Mouse (Mus musculus) megakaryocyte, embryonic 14.5 days (primary cell): ENCODE data around the gene Traf5. TPM values are rescaled to one million over a fixed set of nuclear protein-coding genes. Genes with fewer than 3 reads are reported as not detected.
A peak's percentile ranks its signal among the peaks of the same experiment; 100 is the strongest.

Experiments used
- H3K27me3 ChIP-seq: replicated peaks from 2 replicates; pipeline ENCODE3; 2012; ENCODE audit warnings: inconsistent platforms
- H3K36me3 ChIP-seq: replicated peaks from 2 replicates; pipeline ENCODE3; 2012; ENCODE audit warnings: low read length, inconsistent platforms, mixed read lengths
- H3K4me1 ChIP-seq: 2 replicates; pipeline ENCODE4 v1.6.1; 2012; ENCODE audit warnings: inconsistent platforms
- H3K4me3 ChIP-seq: replicated peaks from 2 replicates; pipeline ENCODE3; 2012; ENCODE audit warnings: moderate library complexity, mild to moderate bottlenecking, inconsistent platforms
- H3K9me3 ChIP-seq: 2 replicates; pipeline ENCODE4 v1.6.1; 2012; ENCODE audit warnings: inconsistent platforms
- FLI1 ChIP-seq: IDR thresholded peaks from 2 replicates; pipeline ENCODE4 v1.6.1; 2012; ENCODE audit warnings: low read length, inconsistent platforms, mixed read lengths
- GATA1 ChIP-seq: IDR thresholded peaks from 3 replicates; pipeline ENCODE4 v1.6.1; 2012; ENCODE audit warnings: mixed read lengths, low read length, inconsistent platforms, borderline replicate concordance
- polyA plus RNA-seq: library from polyadenylated mRNA; stranded (reverse); fragments of >175 nt; gene quantifications from 2 replicates; pipeline ENCODE4 v1.2.3, GENCODE M21; 2012; ENCODE audit warnings: low replicate concordance; ENCODE audit not compliant: insufficient read depth

The Traf5 gene
- polyA plus RNA-seq, 1 experiment: 8.2 TPM

DNA sequence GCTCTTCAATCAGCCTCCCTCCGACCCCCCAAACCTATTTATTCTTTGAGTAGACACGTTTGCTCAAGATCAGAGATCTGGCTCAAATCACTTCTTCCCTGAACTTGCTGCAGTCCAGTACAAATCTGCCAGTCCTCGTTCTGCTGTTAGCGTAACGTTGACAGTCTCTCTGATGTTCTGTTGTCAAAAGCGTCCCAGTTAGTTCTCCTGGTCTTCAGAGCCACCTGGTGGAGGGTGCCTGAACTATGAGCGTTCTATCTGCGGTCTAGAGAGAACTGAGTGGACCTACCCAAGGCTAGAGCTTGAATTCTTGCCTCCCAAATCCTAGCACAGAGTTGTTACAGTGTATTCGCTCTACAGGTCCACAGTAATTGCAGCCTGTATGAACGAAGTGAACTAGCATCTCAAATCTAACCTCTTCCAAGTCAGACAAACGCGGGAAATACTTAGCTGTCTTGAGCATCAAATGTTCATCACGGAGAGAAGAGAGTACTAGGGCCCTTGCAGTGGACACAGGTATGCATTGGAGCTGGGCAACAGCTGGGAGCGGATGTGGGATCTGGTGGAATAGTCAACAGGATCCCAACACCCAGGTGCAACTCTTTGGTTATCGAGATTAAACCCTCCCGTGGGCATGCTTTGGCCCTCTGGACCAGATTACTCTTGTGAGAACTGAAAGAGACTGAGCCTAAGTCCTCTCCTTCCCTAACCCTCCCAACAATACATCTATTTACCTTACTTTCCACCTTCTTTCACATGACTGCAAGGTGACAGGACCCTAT is 711 bp upstream of the Traf5 start:
- Histone ChIP-seq H3K36me3 (peaks cover 33% of the 10 kb centered on the region), H3K9me3 (no peaks in the 10 kb centered on the region), H3K4me1 (peaks cover 50% of the 10 kb centered on the region), H3K27me3 (peaks cover 7% of the 10 kb centered on the region), H3K4me3 (peak overlapping the region; percentile 97)
- no peak for TF ChIP-seq GATA1
- TF ChIP-seq FLI1: no peak

- Histone ChIP-seq H3K36me3 (peaks cover 50% of the 10 kb centered on the region), H3K9me3 (no peaks in the 10 kb centered on the region), H3K4me3 (peak overlapping the region; percentile 97), H3K4me1 (peaks cover 71% of the 10 kb centered on the region), H3K27me3 (peaks cover 6% of the 10 kb centered on the region)
- TF ChIP-seq GATA1: no peak
- TF ChIP-seq FLI1: no peak
Observed at GRCm38 (mm10) chr1:192090689-192091567, 1.4 kb downstream of the Traf5 start.

DNA sequence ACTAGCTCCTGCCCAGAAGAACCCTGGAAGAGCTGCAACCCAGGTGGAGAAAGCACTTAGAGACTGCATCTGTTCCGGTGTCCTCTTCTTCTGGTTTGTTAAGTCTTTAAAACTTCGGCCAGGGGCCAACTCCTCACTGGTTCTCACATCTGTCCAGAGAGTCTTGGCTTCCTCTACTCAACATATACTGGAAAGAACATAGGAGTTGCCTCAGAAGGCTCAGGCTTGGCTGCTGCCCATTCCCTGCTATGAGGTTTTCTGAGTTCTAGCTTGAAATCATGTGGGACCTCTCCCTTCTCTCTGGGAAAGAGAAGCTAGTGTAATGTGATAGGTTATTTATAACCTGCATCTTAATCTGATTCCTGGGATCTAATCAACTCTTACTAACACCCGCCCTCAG is 2.1 kb downstream of the Traf5 start:
- H3K9me3 ChIP-seq: no peaks in the 10 kb centered on the region
- TF ChIP-seq GATA1: no peak
- TF ChIP-seq FLI1: no peak
- H3K4me1 ChIP-seq: peaks cover 76% of the 10 kb centered on the region
- H3K27me3 ChIP-seq: peaks cover 6% of the 10 kb centered on the region
- peak overlapping the region; percentile 97 for H3K4me3 ChIP-seq
- peaks cover 57% of the 10 kb centered on the region for H3K36me3 ChIP-seq

GRCm38 (mm10) chr1:192089208-192090166 is 2.9 kb downstream of the Traf5 start:
- Histone ChIP-seq H3K27me3 (peaks cover 3% of the 10 kb centered on the region), H3K36me3 (peaks cover 64% of the 10 kb centered on the region), H3K4me3 (peak overlapping the region; percentile 97), H3K9me3 (no peaks in the 10 kb centered on the region), H3K4me1 (peaks cover 74% of the 10 kb centered on the region)
- TF ChIP-seq FLI1: no peak
- TF ChIP-seq GATA1: no peak

- TF ChIP-seq FLI1: no peak
- no peak for TF ChIP-seq GATA1
- H3K27me3 ChIP-seq: no peaks in the 10 kb centered on the region
- H3K4me3 ChIP-seq: peak overlapping the region; percentile 76
- H3K36me3 ChIP-seq: peaks cover 72% of the 10 kb centered on the region
- no peaks in the 10 kb centered on the region for H3K9me3 ChIP-seq
- H3K4me1 ChIP-seq: peaks cover 70% of the 10 kb centered on the region
Observed at GRCm38 (mm10) chr1:192088011-192088410, 4.3 kb downstream of the Traf5 start.

DNA sequence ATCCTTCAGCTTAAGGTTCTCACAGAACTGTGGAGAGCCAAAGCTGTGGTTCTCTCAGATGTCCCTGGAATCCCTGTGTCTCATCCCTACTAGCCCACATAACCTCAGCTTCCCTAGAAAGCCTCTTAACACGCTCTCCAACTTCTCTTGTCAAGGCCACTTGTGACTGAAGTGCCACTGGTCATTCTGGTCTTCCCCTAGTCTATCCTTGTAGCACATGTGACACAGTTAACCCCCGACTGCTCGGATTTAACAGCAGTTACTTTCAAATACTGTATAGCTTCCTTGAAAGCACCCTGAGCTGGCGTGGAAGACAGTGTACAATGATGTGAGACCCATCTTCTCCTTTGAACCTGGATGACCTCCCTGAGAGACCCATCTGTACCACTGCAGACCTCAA is 5.3 kb downstream of the Traf5 start:
- peaks cover 81% of the 10 kb centered on the region for H3K36me3 ChIP-seq
- H3K4me1 ChIP-seq: peaks cover 66% of the 10 kb centered on the region
- TF ChIP-seq FLI1 (no peak), GATA1 (no peak)
- H3K9me3 ChIP-seq: peaks cover 5% of the 10 kb centered on the region; the same call in 1 of the 2 replicates
- H3K4me3 ChIP-seq: peak overlapping the region; percentile 40
- H3K27me3 ChIP-seq: no peaks in the 10 kb centered on the region

DNA sequence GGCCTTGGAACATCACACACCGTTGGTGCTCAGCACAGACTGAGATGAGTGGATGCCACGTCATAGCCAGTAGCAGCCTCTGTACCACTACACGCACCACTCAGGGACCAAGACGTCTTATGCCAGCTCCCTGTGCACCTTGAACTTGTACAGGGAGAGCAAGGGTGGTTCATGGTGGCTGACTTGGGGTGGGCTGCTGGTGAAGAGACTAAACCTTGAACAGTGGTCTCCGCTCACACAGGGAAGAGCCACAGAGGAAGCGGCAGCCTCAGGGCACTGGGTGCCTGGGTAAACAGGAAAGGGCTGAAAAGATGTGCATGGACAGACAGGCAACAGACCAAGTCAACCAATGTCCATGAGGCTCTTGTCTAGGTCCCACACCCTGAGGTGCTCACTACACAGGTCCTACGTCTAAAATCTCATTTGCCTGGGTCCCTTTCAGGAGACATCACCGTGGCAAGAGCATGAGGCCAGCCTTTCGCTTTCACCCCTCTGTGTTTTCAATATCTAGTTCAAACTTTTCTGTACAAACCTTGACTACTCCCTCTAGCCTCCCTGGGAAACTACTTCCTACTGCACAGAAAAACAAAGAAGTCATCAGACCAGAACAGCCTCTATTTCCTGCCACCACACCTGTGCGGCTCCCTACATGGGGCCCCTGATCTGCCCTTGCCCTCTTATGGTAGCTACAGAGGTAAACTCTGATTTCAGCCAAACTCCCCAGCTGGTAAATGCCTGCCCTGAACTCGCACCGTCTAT is 5.9 kb downstream of the Traf5 start:
- Histone ChIP-seq H3K27me3 (no peaks in the 10 kb centered on the region), H3K4me3 (peak overlapping the region; percentile 80), H3K4me1 (peaks cover 71% of the 10 kb centered on the region), H3K36me3 (peaks cover 87% of the 10 kb centered on the region), H3K9me3 (peaks cover 11% of the 10 kb centered on the region)
- TF ChIP-seq GATA1: no peak
- no peak for TF ChIP-seq FLI1

GRCm38 (mm10) chr1:192085218-192085617 is 7.1 kb downstream of the Traf5 start:
- Histone ChIP-seq H3K9me3 (peaks cover 19% of the 10 kb centered on the region), H3K4me1 (peaks cover 71% of the 10 kb centered on the region), H3K27me3 (no peaks in the 10 kb centered on the region), H3K4me3 (peak overlapping the region; percentile 15), H3K36me3 (peaks cover 90% of the 10 kb centered on the region)
- TF ChIP-seq GATA1 (no peak), FLI1 (no peak)

GRCm38 (mm10) chr1:192082646-192083045 is 9.7 kb downstream of the Traf5 start:
- Histone ChIP-seq H3K4me1 (peaks cover 71% of the 10 kb centered on the region), H3K4me3 (no peak overlapping the region), H3K27me3 (no peaks in the 10 kb centered on the region), H3K36me3 (peaks cover 84% of the 10 kb centered on the region), H3K9me3 (peaks cover 19% of the 10 kb centered on the region)
- TF ChIP-seq FLI1 (no peak), GATA1 (no peak)
